ENCODE assay signal across 15 mouse cellular contexts in the genomic region with DNA sequence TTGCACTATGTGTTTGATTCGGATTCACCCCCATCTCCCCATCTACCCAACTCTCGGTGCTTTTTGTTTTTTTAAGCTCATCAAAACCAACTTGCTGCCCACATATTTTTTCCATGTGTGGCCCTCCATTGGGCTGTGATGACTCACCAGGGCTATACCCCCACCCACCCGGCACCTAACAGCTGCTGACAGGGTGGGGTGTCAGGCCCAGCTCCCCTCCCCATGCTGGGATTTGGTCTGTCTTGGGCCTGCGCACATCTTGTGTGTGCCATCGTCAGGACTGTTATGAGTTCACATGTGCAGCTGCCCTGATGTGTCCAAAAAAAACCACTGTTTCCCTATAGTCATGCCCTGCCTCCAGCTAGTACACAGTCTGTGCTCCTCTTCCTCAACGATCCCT. TPM values are rescaled to one million over a fixed set of nuclear protein-coding genes. Genes with fewer than 3 reads are reported as not detected.
DNase-seq lines count a peak whose midpoint lies in the region; ATAC-seq and TF ChIP-seq lines count a peak whose summit lies in the region.
"Had no signal": no experiment of that assay in that cellular context is flagged by ENCODE, and none has a peak within 500 bp of the region (broad histone marks: within the 10 kb centered on the region; RNA-seq: fewer than 3 reads in every experiment).

No protein-coding gene starts in this region.

- H3K79me2 ChIP-seq in C2C12 (ENCODE audit: control insufficient read depth, insufficient read depth) = peaks cover 24% of the 10 kb centered on the region

- H3K4me2 ChIP-seq in kidney, embryonic 16.5 days (replicated peaks; ENCODE audit: low read depth, low read length) = no peak overlapping the region
- H3K4me2 ChIP-seq in neural tube, embryonic 15.5 days = no peak overlapping the region
- H3K4me2 ChIP-seq: forebrain, embryonic 13.5 days; hindbrain, embryonic 13.5 days; limb, embryonic 15.5 days; stomach, embryonic 15.5 days had no signal

- peaks cover 14% of the 10 kb centered on the region for H3K36me3 ChIP-seq in kidney, embryonic 16.5 days (ENCODE audit: insufficient read depth, low read length)
- no peaks in the 10 kb centered on the region for H3K36me3 ChIP-seq in C2C12 (ENCODE audit: control insufficient read depth, insufficient read depth)
- H3K36me3 ChIP-seq in neural tube, embryonic 15.5 days = peaks cover 7% of the 10 kb centered on the region; the same call in 1 of the 2 replicates
- H3K36me3 ChIP-seq: stomach, embryonic 15.5 days had no signal

- WGBS in kidney, embryonic 16.5 days = 71% methylated on average over 6 of the region's 6 CpGs
- 79% methylated on average over 6 of the region's 6 CpGs for WGBS in neural tube, embryonic 15.5 days

- no peak overlapping the region for H3K9ac ChIP-seq in kidney, embryonic 16.5 days (replicated peaks; ENCODE audit: low read length)
- H3K9ac ChIP-seq in neural tube, embryonic 15.5 days (replicated peaks) = no peak overlapping the region
- H3K9ac ChIP-seq: forebrain, embryonic 13.5 days; hindbrain, embryonic 13.5 days; limb, embryonic 15.5 days; stomach, embryonic 15.5 days had no signal

- peaks cover 7% of the 10 kb centered on the region for H3K79me3 ChIP-seq in C2C12 (ENCODE audit: low read depth)

- no peak overlapping the region for H3K4me3 ChIP-seq in kidney, embryonic 16.5 days (ENCODE audit: low read length)
- H3K4me3 ChIP-seq in C2C12 (ENCODE audit: insufficient read depth, poor library complexity, severe bottlenecking) = no peak overlapping the region
- no peak overlapping the region for H3K4me3 ChIP-seq in neural tube, embryonic 15.5 days (replicated peaks)
- H3K4me3 ChIP-seq: forebrain, embryonic 13.5 days; hindbrain, embryonic 13.5 days; limb, embryonic 15.5 days; megakaryocyte, embryonic 14.5 days; stomach, embryonic 15.5 days had no signal

- ATAC-seq in kidney, embryonic 16.5 days (ENCODE audit: low FRiP score, low TSS enrichment) = 0 out of 2 replicates have a peak, but pooled peaks have one; percentile 19
- no peak for ATAC-seq in neural tube, embryonic 15.5 days (ENCODE audit: low FRiP score)
- ATAC-seq: forebrain, embryonic 13.5 days had no signal

- H3K27me3 ChIP-seq in kidney, embryonic 16.5 days (ENCODE audit: insufficient read depth, low read length) = no peaks in the 10 kb centered on the region
- H3K27me3 ChIP-seq in C2C12 (ENCODE audit: control insufficient read depth, insufficient read depth, insufficient read length) = no peaks in the 10 kb centered on the region
- H3K27me3 ChIP-seq in neural tube, embryonic 15.5 days (replicated peaks) = no peaks in the 10 kb centered on the region
- H3K27me3 ChIP-seq: forebrain, embryonic 13.5 days; hindbrain, embryonic 13.5 days; limb, embryonic 15.5 days; megakaryocyte, embryonic 14.5 days; stomach, embryonic 15.5 days had no signal

- DNase-seq in kidney, postnatal 14 days = no peak
- peak; percentile 62 for DNase-seq in CD4-positive, CD25-positive, alpha-beta regulatory T cell, adult 2 months (ENCODE audit: low read depth, low spot score)
- peak; percentile 66 for DNase-seq in induced T-regulatory cell, adult 2 months (ENCODE audit: low read depth)
- no peak for DNase-seq in layer of hippocampus, adult 8-10 months (ENCODE audit: low spot score in 2 of 2)
- DNase-seq: cerebellum, adult 8-10 months; heart, adult 18-20 months; kidney, adult 11 months had no signal

- H3K27ac ChIP-seq in kidney, embryonic 16.5 days (ENCODE audit: low read length) = no peak overlapping the region
- no peak overlapping the region for H3K27ac ChIP-seq in neural tube, embryonic 15.5 days (replicated peaks)
- H3K27ac ChIP-seq: forebrain, embryonic 13.5 days; hindbrain, embryonic 13.5 days; limb, embryonic 15.5 days; stomach, embryonic 15.5 days had no signal

- 0 out of 2 replicates have a peak, but pooled peaks cover 8% of the 10 kb centered on the region for H3K4me1 ChIP-seq in kidney, embryonic 16.5 days (ENCODE audit: insufficient read depth, low read length)
- H3K4me1 ChIP-seq in neural tube, embryonic 15.5 days = no peaks in the 10 kb centered on the region
- H3K4me1 ChIP-seq: stomach, embryonic 15.5 days had no signal

- no peaks in the 10 kb centered on the region for H3K9me3 ChIP-seq in kidney, embryonic 16.5 days (ENCODE audit: low read length)
- no peaks in the 10 kb centered on the region for H3K9me3 ChIP-seq in neural tube, embryonic 15.5 days (replicated peaks)
- H3K9me3 ChIP-seq: forebrain, embryonic 13.5 days; hindbrain, embryonic 13.5 days; limb, embryonic 15.5 days; megakaryocyte, embryonic 14.5 days; stomach, embryonic 15.5 days had no signal

- no peak overlapping the region for H3ac ChIP-seq in C2C12 (ENCODE audit: control insufficient read depth, insufficient read length, low read depth)

- no peak for TF ChIP-seq CTCF in C2C12 (IDR thresholded peaks at IDR 0.05; ENCODE audit: control insufficient read depth, insufficient read depth, insufficient read length)

TF ChIP-seq in C2C12, 6 proteins besides CTCF, POLR2A, EP300 and RAD21:
- TF ChIP-seq MYOG (IDR thresholded peaks at IDR 0.05; ENCODE audit: control insufficient read depth, extremely low read depth, insufficient read length) (no peak), MYOD1 (IDR thresholded peaks at IDR 0.05; ENCODE audit: control insufficient read depth, insufficient read length, low read depth) (peak; percentile 93), FOSL1 (IDR thresholded peaks at IDR 0.05; ENCODE audit: insufficient read depth, low read length, poor library complexity, severe bottlenecking) (peak; percentile 19)

RNA-seq across cellular contexts. Expression of gene Fryl, which starts 33.4 kb away (rescaled TPM):
- 27.9 and 30.1 TPM in 2 replicates for polyA plus RNA-seq in kidney, embryonic 16.5 days (2015; fragmentation: Nextera tagmentation; extraction: Ambion mirVana)
- polyA plus RNA-seq in C2C12 (2012; fragmentation: generic; extraction: Trizol) = 13.2 TPM
- total RNA-seq in layer of hippocampus, adult 8-10 months (2022) = 10 to 100 TPM; 72.2 to 96.1 (median 73.9) TPM
- 37.0 and 37.8 TPM in 2 replicates for polyA plus RNA-seq in neural tube, embryonic 15.5 days (2015; fragmentation: Nextera tagmentation; extraction: Ambion mirVana)

Comparison
In these comparisons a context has a peak if more than half of its experiments do, and no peak if none do; other contexts are left out.
1. DNase-seq: peak in CD4-positive, CD25-positive, alpha-beta regulatory T cell, adult 2 months (single experiment) and induced T-regulatory cell, adult 2 months (single experiment); none in kidney, postnatal 14 days (single experiment) and layer of hippocampus, adult 8-10 months (0 of 2).